Mouse (Mus musculus): ENCODE data around the gene Tpmt. TPM values are rescaled to one million over a fixed set of nuclear protein-coding genes. Genes with fewer than 3 reads are reported as not detected.

The Tpmt gene
- polyA plus RNA-seq (2015; fragmentation: Nextera tagmentation; extraction: Ambion mirVana), result 11.1 and 12.9 TPM in 2 replicates

DNA sequence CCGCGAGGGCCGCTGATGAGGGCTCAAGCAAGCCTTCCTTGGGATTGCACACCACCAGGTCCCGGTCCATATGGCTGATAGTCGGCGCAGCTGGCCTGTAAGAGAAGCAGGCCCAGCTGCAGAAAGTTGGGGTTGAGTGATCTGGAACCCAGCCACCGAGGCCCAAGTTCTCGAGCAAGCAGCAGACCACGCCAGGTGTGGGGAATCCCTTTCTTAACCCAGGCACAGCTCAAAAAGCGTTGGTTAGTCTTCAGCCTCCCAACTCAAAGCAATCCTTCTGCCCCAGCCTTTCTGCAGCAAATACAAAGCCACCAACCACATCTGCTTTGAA lies at the start of gene Tpmt:
TSS of gene Tpmt (minus strand) at position 121 of the 331 bp plus-strand sequence.
- H3K27ac ChIP-seq, result peak within 1 kb of the TSS; percentile 15; the same call in 1 of the 2 replicates
- H3K36me3 ChIP-seq, result peaks cover 9% of the 10 kb centered on the region
- ATAC-seq (ENCODE audit: low read depth) (no peak), DNase-seq (no peak)
- peaks cover 19% of the 10 kb centered on the region for H3K27me3 ChIP-seq
- 21% methylated on average over 10 of the region's 10 CpGs for WGBS (ENCODE audit: insufficient replicate concordance)
- H3K4me3 ChIP-seq (replicated peaks), result peak within 1 kb of the TSS; percentile 77
- H3K4me2 ChIP-seq, result peak within 1 kb of the TSS; percentile 93
- peaks cover 30% of the 10 kb centered on the region for H3K4me1 ChIP-seq (replicated peaks)
- H3K9me3 ChIP-seq (replicated peaks), result no peaks in the 10 kb centered on the region
- H3K9ac ChIP-seq, result peak within 1 kb of the TSS; percentile 83

DNA sequence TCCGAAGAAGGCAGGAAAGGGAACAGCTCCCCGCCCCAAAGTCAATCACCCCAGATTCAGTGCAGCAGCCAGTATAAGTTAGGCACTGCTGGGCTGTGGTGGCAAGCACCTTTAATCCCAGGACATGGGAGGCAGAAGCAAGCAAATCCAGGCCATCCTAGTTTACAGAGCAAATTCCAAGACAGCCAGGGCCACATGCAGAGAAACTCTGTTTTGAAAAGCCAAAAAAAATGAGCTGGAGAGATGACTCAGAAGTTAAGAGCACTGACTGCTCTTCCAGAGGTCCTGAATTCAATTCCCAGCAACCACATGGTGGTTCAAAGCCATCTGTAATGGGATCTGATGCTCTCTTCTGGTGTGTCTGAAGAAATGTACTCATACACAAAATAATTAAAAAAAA lies 49.3 kb upstream of the Tpmt start:
- peaks cover 6% of the 10 kb centered on the region; the same call in 1 of the 2 replicates for H3K4me1 ChIP-seq (replicated peaks)
- DNase-seq (no peak), ATAC-seq (ENCODE audit: low read depth) (no peak)
- H3K4me2 ChIP-seq, result no peak overlapping the region
- H3K9ac ChIP-seq, result no peak overlapping the region
- WGBS (ENCODE audit: insufficient replicate concordance), result 91% methylated on average over 2 of the region's 2 CpGs
- H3K27me3 ChIP-seq, result no peaks in the 10 kb centered on the region
- H3K27ac ChIP-seq, result no peak overlapping the region
- peaks cover 92% of the 10 kb centered on the region for H3K36me3 ChIP-seq
- H3K9me3 ChIP-seq (replicated peaks), result no peaks in the 10 kb centered on the region
- no peak overlapping the region for H3K4me3 ChIP-seq (replicated peaks)

DNA sequence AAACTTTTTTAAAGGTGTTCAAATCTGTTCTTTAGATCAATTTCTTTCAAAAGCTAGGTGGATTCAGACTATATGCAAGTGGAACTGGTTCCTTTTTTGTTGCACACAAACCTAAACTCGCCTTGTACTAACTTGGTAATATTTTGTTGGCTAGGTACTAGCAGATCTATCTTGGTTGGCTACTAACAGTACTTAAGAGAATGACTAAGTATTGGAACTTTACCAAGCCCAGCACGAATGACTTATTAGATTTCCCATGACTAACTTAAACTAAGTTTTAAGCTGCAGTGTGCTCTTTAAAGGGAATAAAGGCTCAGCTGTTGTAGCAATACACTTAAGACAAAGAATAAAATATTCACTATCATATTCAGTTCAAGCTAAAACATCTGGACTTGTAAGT lies 44.7 kb upstream of the Tpmt start:
- Histone ChIP-seq H3K4me2 (no peak overlapping the region), H3K9me3 (replicated peaks) (no peaks in the 10 kb centered on the region), H3K9ac (no peak overlapping the region), H3K36me3 (peaks cover 85% of the 10 kb centered on the region), H3K27me3 (no peaks in the 10 kb centered on the region), H3K4me3 (replicated peaks) (no peak overlapping the region), H3K27ac (no peak overlapping the region), H3K4me1 (replicated peaks) (no peaks in the 10 kb centered on the region)
- ATAC-seq (ENCODE audit: low read depth), result no peak
- 84% methylated on average over 2 of the region's 2 CpGs for WGBS (ENCODE audit: insufficient replicate concordance)
- DNase-seq, result no peak

DNA sequence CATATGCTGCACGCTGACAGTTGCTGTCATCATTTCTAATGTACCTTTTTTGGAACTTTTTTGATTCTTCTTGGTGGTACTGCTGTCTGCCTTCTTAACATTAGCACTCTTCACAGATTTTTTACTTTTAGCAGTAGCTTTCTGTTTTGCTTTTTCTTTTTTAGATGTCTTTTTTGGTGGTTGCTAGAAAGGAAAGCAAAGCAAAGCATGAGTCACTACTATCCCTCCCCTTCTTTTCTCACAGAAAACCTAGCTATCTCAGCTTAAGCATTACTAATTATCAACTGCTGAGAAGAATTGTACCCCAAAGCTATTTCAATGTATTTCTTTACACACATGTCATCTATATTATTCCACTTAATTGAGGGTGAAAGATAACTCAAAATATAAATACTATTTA lies 43.9 kb upstream of the Tpmt start:
- no peak overlapping the region for H3K27ac ChIP-seq
- no peaks in the 10 kb centered on the region for H3K4me1 ChIP-seq (replicated peaks)
- WGBS (ENCODE audit: insufficient replicate concordance), result 90% methylated on average over 1 of the region's 1 CpGs
- ATAC-seq (ENCODE audit: low read depth) (no peak), DNase-seq (no peak)
- H3K9me3 ChIP-seq (replicated peaks), result no peaks in the 10 kb centered on the region
- no peak overlapping the region for H3K9ac ChIP-seq
- H3K27me3 ChIP-seq, result no peaks in the 10 kb centered on the region
- no peak overlapping the region for H3K4me2 ChIP-seq
- H3K4me3 ChIP-seq (replicated peaks), result no peak overlapping the region
- H3K36me3 ChIP-seq, result peaks cover 80% of the 10 kb centered on the region

DNA sequence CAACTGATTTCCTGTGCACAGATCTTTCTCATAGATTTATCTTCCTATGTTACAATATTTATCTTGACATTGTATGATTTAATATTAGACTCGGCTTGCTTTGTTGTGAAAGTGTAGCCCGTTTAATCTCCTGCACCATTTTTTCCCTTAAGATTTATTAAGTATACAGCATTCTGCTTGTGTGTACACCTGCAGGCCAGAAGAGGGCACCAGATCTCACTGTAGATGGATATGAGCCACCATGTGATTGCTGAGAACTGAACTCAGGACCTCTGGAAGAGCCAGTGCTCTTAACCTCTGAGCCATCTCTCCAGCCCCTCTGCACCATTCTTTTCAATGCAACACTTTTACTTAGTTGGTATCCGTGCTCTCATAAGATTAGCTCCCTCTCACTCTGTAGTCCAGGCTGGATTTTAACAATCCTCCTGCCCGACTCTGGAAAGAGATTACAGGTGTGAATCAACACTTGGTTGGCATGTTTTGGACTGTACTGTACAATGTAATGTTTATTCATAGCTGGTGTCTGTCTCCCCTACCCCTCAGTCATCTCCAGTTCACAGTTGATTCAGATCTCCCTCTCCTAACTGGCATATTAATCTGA lies 36.5 kb upstream of the Tpmt start:
- H3K4me1 ChIP-seq (replicated peaks), result peaks cover 13% of the 10 kb centered on the region; the same call in 1 of the 2 replicates
- WGBS (ENCODE audit: insufficient replicate concordance), result 80% methylated on average over 4 of the region's 4 CpGs
- peaks cover 39% of the 10 kb centered on the region for H3K36me3 ChIP-seq
- peak; percentile 18 for DNase-seq
- no peak overlapping the region for H3K27ac ChIP-seq
- no peak overlapping the region for H3K4me3 ChIP-seq (replicated peaks)
- no peaks in the 10 kb centered on the region for H3K27me3 ChIP-seq
- ATAC-seq (ENCODE audit: low read depth), result no peak
- H3K4me2 ChIP-seq, result no peak overlapping the region
- H3K9ac ChIP-seq, result no peak overlapping the region
- H3K9me3 ChIP-seq (replicated peaks), result no peaks in the 10 kb centered on the region

DNA sequence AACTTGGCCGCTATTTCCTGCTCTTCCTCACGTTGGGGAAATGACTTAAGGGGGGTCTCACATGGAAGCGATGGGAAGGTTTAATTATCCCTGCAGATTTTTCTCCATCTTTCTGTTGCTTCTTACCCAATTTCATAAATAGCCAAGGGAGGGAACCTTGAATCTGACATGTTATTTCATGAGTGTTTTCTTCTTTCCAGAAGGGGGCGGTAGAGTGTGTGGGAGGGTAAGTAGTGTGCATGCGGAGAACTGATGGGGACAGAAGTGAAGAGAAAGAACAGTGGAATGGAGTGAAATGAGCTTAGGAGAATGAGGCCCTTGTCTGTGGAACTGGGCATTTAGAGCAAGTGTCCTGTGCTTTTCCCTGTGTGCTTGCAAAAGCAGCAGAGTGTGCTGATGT lies 34.3 kb upstream of the Tpmt start:
- H3K27ac ChIP-seq, result no peak overlapping the region
- peaks cover 13% of the 10 kb centered on the region; the same call in 1 of the 2 replicates for H3K4me1 ChIP-seq (replicated peaks)
- H3K36me3 ChIP-seq, result peaks cover 27% of the 10 kb centered on the region
- ATAC-seq (ENCODE audit: low read depth) (no peak), DNase-seq (no peak)
- H3K9ac ChIP-seq, result no peak overlapping the region
- WGBS (ENCODE audit: insufficient replicate concordance), result 63% methylated on average over 5 of the region's 5 CpGs
- no peaks in the 10 kb centered on the region for H3K27me3 ChIP-seq
- no peak overlapping the region for H3K4me3 ChIP-seq (replicated peaks)
- no peaks in the 10 kb centered on the region for H3K9me3 ChIP-seq (replicated peaks)
- no peak overlapping the region for H3K4me2 ChIP-seq

DNA sequence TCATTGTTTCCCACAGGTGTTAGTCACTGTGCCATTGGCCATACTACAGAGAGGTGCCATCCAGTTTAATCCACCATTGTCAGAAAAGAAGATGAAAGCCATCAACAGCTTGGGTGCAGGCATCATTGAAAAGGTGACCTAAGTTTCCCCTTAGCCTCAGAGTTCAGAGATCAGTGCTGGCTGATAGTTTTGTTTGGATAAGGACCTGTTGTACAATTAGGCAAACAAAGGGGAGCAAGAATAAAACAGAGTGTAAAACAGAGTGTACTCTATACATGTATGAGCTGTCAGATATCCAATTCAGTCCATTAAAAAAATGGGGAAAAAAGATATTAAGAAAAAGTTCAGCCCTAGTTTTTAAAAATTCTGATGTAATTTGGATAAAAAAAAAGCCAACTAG lies 32.8 kb upstream of the Tpmt start:
- Histone ChIP-seq H3K27ac (no peak overlapping the region), H3K4me2 (no peak overlapping the region), H3K4me3 (replicated peaks) (no peak overlapping the region), H3K9ac (no peak overlapping the region), H3K27me3 (no peaks in the 10 kb centered on the region), H3K4me1 (replicated peaks) (peaks cover 13% of the 10 kb centered on the region; the same call in 1 of the 2 replicates), H3K36me3 (peaks cover 16% of the 10 kb centered on the region), H3K9me3 (replicated peaks) (no peaks in the 10 kb centered on the region)
- ATAC-seq (ENCODE audit: low read depth) (peak; percentile 60; the same call in 1 of the 2 replicates), DNase-seq (no peak)

DNA sequence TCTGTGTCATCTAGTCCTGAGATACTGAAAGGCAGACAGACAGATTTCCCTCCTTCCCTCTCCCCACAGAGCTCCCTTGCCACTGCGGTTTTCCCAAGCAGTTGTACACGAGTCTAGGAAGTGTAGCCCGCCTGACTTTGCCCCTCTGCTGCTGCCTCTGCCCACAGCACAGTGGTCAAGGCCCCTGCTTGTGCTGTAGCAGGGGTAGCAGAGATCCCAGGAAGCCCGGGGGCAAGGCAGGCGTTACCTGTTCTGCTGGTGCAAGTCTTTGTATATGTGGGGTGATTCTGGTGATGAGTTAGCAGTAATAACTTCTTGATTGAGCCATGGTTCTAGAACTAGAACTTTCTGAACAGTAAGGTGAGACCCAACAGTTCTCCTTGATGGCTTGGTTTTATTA lies 31.6 kb upstream of the Tpmt start:
- Histone ChIP-seq H3K27ac (no peak overlapping the region), H3K36me3 (peaks cover 11% of the 10 kb centered on the region), H3K4me2 (no peak overlapping the region), H3K27me3 (no peaks in the 10 kb centered on the region), H3K4me1 (replicated peaks) (peaks cover 13% of the 10 kb centered on the region; the same call in 1 of the 2 replicates), H3K9me3 (replicated peaks) (no peaks in the 10 kb centered on the region), H3K9ac (no peak overlapping the region), H3K4me3 (replicated peaks) (no peak overlapping the region)
- no peak for ATAC-seq (ENCODE audit: low read depth)
- 61% methylated on average over 5 of the region's 5 CpGs for WGBS (ENCODE audit: insufficient replicate concordance)
- no peak for DNase-seq

DNA sequence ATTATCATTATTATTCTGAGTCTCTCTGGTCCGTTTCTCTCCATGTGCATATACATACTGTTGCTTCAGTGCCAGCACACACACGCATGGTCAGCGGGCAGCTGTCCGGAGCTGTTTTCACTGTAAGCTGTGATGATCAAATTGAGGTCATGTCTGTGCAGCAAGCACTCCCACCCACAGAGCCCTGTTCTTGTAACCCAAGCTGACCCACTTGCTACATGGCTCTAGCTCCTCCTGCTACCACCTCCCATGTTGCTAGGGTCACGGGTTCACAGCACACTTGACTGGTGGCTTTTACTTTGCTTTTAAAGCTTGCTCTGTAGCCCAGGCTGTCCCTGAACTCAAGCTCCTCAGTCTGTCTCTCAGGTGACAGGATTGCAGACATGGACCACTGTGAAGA lies 27.9 kb upstream of the Tpmt start:
- DNase-seq, result no peak
- H3K36me3 ChIP-seq, result peaks cover 16% of the 10 kb centered on the region
- H3K27ac ChIP-seq, result no peak overlapping the region
- H3K27me3 ChIP-seq, result no peaks in the 10 kb centered on the region
- no peaks in the 10 kb centered on the region for H3K9me3 ChIP-seq (replicated peaks)
- H3K4me2 ChIP-seq, result no peak overlapping the region
- H3K9ac ChIP-seq, result no peak overlapping the region
- WGBS (ENCODE audit: insufficient replicate concordance), result 83% methylated on average over 5 of the region's 5 CpGs
- ATAC-seq (ENCODE audit: low read depth), result no peak
- H3K4me3 ChIP-seq (replicated peaks), result no peak overlapping the region
- peaks cover 5% of the 10 kb centered on the region; the same call in 1 of the 2 replicates for H3K4me1 ChIP-seq (replicated peaks)

DNA sequence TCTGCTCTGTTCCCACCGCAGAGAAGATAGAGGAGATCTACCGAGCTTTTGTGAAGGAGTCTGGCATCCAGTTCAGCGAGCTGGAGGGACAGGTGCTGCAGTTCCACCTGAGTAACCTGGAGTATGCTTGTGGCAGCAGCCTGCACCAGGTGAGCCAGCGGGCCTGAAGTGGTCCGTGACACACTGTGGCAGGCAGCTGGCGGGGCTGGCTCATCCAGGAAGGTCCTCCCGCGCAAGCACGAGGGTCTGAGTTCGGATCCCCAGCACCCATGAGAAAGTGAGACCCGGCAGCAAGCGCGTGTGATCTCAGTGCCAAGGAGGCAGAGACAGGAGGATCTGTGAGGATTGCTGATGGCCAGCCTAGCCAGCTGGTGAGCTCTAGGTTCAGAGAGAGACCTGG lies 27.3 kb upstream of the Tpmt start:
- H3K9me3 ChIP-seq (replicated peaks), result no peaks in the 10 kb centered on the region
- H3K27me3 ChIP-seq, result no peaks in the 10 kb centered on the region
- H3K4me3 ChIP-seq (replicated peaks), result no peak overlapping the region
- H3K4me2 ChIP-seq, result no peak overlapping the region
- no peak overlapping the region for H3K27ac ChIP-seq
- ATAC-seq (ENCODE audit: low read depth), result no peak
- DNase-seq, result no peak
- no peak overlapping the region for H3K9ac ChIP-seq
- H3K4me1 ChIP-seq (replicated peaks), result peaks cover 1% of the 10 kb centered on the region; the same call in 1 of the 2 replicates
- H3K36me3 ChIP-seq, result peaks cover 16% of the 10 kb centered on the region
- 83% methylated on average over 13 of the region's 13 CpGs for WGBS (ENCODE audit: insufficient replicate concordance)

DNA sequence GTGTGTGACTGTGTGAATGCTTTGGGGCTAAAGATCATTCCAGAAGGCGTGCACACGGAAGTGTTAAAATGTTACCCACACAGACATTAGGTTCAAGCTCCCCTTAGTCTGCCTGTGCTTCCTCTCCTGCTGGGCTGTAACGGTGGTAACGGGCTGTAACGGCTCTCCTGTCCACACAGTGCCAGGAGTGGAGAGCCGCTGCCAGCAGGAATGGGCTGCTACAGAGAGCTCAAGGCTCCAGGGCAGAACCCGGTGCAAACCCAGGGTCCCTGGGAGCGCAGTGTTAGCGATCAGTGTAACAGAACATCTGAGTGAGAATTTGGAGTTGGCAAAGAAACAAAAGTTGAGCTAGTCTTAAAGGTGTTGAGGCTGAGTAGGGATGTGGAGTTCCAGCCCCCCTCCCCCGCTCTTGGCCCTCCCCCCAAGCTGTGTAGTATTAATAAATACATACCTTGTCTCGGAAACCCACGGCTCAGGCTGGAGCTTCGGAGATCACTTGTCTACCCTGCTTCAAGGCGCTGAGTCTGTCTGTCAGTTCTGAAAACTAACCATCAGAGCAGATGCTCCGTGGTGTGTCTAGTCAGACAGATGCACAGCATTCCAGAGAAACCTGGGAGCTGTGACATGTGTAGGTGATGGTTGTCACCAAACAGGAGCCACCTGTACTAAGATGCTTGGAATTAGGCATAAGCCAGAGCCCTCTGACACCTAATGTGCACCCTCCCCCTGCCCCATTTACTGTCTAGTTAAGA lies 26.0 kb upstream of the Tpmt start:
- H3K4me3 ChIP-seq (replicated peaks), result no peak overlapping the region
- no peak overlapping the region for H3K4me2 ChIP-seq
- H3K36me3 ChIP-seq, result peaks cover 16% of the 10 kb centered on the region
- no peaks in the 10 kb centered on the region for H3K4me1 ChIP-seq (replicated peaks)
- H3K9ac ChIP-seq, result no peak overlapping the region
- H3K27ac ChIP-seq, result no peak overlapping the region
- DNase-seq (no peak), ATAC-seq (ENCODE audit: low read depth) (no peak)
- no peaks in the 10 kb centered on the region for H3K9me3 ChIP-seq (replicated peaks)
- no peaks in the 10 kb centered on the region for H3K27me3 ChIP-seq
- WGBS (ENCODE audit: insufficient replicate concordance), result 77% methylated on average over 15 of the region's 15 CpGs

DNA sequence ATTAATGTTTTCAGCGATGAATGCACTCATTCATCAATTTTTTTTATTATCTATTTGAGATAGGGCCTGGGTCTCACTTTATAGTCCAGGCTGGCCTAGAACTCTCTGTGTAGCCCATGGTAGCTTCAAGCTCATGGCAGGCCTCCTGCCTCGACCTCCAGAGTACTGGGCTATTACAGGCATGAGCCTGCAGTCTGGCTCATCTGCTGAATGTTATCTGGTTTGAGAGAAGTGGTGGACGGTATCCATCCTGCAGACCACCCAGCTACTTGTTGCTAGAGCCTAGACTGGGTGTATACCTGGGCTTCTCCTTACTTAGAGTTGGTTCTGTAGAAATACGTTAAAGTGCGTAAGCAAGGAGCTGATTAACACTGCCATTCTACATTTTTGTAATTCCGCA lies 22.5 kb upstream of the Tpmt start:
- H3K27ac ChIP-seq, result no peak overlapping the region
- peaks cover 24% of the 10 kb centered on the region for H3K36me3 ChIP-seq
- no peaks in the 10 kb centered on the region for H3K27me3 ChIP-seq
- no peak for ATAC-seq (ENCODE audit: low read depth)
- DNase-seq, result no peak
- H3K4me2 ChIP-seq, result no peak overlapping the region
- H3K9me3 ChIP-seq (replicated peaks), result no peaks in the 10 kb centered on the region
- WGBS (ENCODE audit: insufficient replicate concordance), result 76% methylated on average over 6 of the region's 6 CpGs
- H3K4me1 ChIP-seq (replicated peaks), result no peaks in the 10 kb centered on the region; the same call in 1 of the 2 replicates
- no peak overlapping the region for H3K4me3 ChIP-seq (replicated peaks)
- no peak overlapping the region for H3K9ac ChIP-seq

Measured in liver, embryonic 13.5 days (tissue).